Mouse (Mus musculus): Measurements from ENCODE around the gene Pea15a.

The Pea15a gene

DNA sequence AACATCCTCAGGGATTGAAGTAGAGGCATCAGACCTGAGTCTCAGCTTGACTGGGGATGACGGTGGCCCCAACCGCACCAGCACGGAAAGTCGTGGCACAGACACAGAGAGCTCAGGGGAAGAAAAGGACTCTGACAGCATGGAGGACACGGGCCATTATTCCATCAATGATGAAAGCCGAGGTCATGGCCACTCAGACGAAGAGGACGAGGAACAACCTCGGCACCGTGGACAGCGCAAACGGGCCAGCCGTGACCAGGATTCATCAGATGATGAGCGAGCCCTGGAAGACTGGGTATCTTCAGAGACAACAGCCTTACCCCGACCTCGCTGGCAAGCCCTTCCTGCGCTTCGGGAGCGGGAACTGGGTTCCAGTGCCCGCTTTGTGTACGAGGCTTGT is 34.2 kb downstream of the Pea15a start:
- DNase-seq, result no peak

DNA sequence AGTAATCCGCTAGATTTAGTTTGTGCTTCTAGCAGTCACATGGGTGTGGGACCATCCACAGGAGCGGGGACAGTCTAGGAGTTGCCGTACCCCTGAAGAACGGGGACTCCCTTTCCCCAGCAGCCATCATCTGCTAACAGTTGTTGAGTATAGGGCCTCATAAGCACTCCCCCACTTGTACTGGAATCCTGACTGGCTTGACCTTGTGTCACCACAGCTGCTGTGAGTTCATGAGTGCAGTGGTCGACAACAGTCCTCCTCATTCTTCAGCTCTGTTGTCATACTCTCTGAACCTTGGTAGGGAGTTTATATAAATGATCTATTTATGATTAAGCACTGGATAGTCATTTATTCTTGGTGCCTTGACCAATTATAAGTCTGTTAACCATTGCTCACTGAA is 36.8 kb downstream of the Pea15a start:
- no peak for DNase-seq

DNA sequence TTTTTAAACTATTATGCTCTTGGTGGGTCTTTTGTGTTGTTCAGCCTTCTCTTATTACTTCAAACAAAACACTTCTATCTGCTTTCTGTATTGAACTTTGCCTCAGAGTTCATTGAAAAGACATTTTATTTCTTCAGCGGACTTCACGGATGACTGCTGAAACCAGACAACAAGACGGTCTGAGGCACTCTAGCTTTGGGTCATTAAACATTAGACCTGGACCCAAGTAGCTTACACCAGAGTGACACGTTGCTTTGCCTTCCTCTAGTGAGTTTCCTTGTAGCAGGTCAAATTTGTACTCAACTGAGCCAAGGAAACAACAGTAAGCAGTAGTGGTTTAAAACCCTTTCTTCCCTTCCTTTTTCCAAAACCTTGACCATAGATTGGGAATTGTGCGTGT is 38.7 kb downstream of the Pea15a start:
- DNase-seq, result no peak

DNA sequence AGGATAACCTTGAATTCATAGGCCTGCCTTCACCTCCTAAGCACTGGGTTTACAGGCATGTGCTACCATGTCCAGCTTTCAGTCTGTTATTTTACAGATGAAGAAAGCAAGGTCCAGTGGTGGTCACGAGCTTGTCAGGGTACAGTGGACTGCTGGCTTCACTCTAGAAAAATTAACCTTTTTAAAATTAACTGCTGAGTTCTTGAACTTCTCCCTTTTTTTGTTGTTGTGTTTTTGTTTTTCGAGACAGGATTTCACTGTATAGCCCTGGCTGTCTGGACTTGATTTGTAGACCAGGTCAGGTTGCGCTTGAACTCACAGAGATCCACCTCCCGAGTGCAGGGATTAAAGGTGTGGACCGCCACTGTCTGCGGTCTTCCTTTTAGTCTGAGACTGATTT is 43.6 kb downstream of the Pea15a start:
- no peak for DNase-seq

DNA sequence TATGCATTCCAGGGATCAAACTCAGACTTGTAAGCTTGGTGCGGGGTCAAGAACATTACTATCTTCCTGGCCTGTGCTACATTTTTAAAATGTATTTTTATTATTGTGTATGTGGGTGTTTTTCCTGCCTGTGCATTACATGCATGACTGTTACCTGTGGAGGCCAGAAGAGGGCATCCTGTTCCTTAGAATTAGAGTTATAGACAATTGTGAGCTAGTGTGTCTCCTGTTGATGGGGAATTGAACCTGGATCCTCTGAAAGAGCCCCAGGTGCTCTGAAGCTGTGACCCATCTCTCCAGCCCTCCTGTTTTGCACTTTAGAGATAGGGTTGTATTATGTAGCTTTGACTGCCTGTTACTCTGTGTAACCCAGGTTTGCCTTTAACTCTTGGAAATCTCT is 44.6 kb downstream of the Pea15a start:
- DNase-seq, result peak; percentile 13 to 30

DNA sequence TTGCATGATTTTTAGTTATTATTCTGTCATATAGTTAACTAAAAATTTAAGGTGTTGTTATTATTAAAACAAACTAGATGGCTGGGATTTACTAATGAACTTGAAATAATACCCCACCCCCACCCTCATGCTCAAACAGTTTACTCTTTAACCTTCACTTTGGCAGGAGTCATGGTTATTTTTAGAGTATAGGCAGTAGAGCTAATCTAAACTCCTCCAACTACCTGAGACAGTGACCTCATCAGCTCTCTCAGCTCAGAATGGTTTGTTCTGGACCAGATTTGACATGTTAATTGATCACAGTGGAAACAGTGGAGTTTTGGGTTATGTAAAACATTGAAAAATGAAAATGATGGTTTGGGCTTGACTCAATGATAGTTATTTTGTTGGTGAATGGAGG is 46.1 kb downstream of the Pea15a start:
- DNase-seq, result no peak

DNA sequence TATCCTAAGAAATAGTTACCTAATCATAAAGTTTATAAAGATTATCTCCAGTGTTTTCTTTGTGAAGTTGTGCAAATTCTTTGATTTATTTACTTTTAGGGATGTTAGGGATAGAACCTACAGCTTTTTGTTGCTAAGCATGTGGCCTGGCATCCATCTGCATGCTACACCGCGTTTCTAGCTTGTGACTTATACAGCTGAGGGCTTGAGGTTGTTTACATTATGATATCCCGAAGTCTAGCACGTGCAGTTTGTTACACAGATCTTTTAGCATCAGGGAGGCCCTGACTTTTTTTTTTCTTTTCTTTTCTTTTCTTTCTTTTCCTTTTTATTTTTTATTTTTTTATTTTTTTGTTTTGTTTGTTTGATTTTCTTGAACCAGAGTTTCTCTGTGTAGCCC is 46.6 kb downstream of the Pea15a start:
- DNase-seq, result no peak

DNA sequence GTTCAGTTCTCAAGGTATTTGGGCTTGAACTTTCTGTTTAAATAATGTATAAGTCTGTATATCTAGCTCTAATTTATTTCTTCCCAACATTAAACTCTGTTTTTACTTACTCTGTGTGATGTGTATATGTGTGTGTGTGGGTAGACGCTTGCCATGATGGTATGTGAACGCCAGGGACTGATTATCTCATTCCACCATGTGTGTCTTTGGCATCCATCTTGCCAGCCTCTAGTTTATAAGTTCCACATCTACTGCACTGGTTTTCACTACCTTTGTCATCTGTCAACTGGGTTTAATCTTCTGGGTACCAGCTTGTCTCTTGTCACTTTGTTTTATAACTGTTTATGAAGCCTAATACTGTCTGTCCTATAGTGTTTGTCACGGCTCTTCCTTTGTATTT is 51.1 kb downstream of the Pea15a start:
- DNase-seq, result no peak

DNA sequence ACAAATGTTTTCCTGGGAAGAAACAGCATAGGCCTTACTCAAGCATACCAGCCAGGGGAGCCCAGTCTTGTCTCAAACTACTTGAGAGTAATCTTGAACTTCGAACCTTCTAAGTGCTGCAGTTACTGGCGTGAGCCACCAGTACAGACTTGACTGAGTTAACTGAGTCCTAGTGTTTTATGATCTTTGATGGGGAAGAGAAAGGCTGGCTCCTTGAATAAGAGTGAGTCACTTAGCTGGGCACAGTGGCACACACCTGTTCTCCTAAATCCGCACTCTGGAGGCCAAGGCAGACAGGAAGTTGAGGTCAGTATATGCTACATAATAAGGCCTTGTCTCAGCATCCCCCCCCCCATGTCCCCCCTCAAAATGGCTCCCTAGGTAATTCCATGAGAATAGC is 52.1 kb downstream of the Pea15a start:
- no peak for DNase-seq

DNA sequence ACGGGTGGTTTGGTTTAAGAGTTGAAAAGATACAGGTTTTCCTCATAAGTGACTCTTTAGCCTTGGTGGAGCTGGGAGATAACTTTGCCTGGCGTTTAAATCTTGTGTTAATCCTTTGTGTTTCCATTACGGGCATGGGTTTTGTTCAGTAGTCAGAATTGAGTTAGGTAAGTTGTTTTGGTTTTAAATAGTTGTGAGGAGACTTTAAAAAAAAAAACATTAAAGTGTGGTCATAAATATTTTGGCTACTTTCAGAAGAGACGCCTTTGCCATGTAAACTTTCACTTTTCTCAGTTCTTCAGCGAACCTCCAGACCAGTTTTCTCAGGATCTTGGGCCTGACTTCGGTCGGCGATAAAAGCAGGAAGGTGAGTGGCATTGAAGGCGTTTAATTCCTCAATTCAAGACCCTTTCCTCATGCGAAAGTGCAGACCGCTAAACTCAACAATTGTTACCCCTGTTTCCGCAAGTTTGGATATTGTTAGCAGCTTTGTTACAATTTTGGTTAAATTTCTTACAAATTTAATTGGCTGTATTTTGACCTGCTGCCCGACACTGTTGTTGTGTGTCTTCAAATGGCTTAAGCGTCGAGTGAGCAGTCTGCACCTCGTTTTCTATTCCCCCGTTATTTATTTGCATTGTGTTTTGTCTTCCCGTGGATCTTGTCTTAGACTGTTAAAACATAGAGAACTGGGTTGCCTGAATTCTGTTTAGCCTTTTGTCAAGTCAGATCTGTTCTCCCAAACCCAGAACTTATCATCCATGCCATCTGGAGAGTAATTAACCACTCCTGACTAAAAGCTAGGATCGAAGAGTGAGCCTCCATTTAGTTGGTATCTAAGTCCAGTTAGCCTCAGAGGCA is 57.4 kb downstream of the Pea15a start:
- DNase-seq, result no peak

DNA sequence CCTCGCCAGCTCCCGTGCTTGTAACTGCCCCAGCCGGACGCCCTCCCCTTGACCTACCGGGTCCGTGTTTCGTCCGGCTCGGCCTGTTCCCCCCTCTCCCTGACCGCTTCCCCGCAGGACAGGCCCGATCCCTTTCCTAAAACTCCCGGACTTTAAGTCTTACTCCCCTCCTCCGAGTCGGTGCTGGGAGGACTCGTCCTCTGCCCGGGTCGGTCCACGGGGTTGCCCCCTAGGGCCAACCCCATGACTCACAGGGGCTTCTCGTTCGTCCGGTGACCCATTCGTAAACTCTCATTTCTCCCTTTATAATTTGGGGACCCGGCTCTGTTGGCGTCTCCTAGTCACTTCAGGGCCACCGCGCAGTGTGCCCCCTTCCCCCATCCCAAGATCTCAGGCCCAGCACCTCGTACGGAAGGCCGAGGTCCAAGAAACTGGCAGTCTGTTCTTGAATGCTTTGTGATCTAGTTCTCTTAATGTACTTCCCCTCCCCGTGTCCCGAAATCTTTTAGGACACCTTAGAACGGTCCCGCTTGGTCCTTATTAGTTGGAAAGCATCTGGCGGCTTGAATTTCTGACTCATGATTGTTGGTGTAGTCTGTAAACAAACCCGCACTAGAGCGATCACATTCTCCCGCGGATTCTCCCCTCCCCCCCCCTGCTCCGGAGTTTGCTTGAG is 58.2 kb downstream of the Pea15a start:
- DNase-seq, result peak; percentile 36 to 44

DNA sequence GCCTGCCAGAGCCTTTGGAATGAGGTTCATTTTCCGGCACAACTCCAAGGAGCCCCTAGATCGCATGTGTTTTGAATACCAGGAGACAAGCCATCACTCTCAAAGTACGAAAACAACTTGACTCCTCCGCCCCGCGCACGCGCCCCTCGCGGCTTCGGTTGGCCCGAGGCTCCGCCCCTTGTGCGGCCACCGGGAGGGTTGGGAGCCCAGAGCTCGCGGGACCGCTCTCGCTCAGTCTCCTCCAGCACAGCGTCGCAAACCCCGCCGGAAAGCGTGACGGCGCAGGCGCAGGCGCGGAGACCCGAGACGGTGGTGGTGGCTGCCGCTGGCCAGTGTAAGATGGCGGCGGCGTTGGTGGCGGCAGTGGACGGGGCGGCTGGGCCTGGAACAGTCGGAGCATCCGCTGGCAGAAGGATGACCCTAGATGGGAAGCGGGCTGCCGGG is 58.7 kb downstream of the Pea15a start, which contains the start of gene Dcaf8:
Gene Dcaf8, plus strand, starts transcription at position 250 of the 444 bp plus-strand sequence.
- peak; percentile 98 to 99 for DNase-seq

All from lung, adult 18-20 months (tissue).